Mouse (Mus musculus): Measurements from ENCODE around the gene Gimap8.

GRCm38 (mm10) chr6:48609512-48609911 lies 37.5 kb upstream of the Gimap8 start:
- TF ChIP-seq MYC (IDR thresholded peaks at IDR 0.05; ENCODE audit: low read depth, low read length) (no peak), TBP (IDR thresholded peaks at IDR 0.05; ENCODE audit: low read depth, low read length) (no peak), POLR2A (IDR thresholded peaks at IDR 0.05; ENCODE audit: control insufficient read depth in 1 of 2, insufficient read depth in 1 of 2, low read depth in 1 of 2, low read length in 2 of 2, poor library complexity in 1 of 2) (no peak), MAFK (IDR thresholded peaks at IDR 0.05; ENCODE audit: borderline replicate concordance, low read depth, low read length) (no peak)
